Mouse (Mus musculus): ENCODE measurements around the gene Eefsec. TPM values are rescaled to one million over a fixed set of nuclear protein-coding genes. Genes with fewer than 3 reads are reported as not detected.

Gene Eefsec
- total and polyA plus RNA-seq, 3 experiments: 27.5 to 378 (median 40.7) TPM

DNA sequence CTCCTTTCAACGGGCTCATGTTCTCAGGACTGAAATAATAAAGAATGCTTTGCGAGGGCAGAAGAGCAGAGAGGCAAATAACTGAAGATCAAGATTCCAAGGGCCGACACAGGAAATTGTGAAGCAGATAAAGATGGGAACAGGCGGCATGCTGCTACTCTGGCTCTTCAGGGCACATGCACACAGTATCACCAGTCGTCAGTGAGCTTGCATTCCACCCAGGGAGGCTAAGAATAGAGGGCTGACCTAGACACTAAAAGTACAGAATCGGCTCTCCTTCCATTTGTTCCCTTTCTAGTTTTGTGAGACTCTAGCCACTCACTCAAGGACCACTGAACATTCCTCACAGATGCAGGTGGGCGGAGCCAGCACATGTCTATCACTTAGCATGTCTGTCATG is 145.1 kb downstream of the Eefsec start:
- no peak for TF ChIP-seq ZC3H11A (IDR thresholded peaks at IDR 0.05; ENCODE audit: low read depth, low read length)
- TF ChIP-seq MEF2A (IDR thresholded peaks at IDR 0.05; ENCODE audit: extremely low read depth, insufficient replicate concordance, low read depth, low read length, poor library complexity, severe bottlenecking): no peak
- no peak for TF ChIP-seq JUND (IDR thresholded peaks at IDR 0.05; ENCODE audit: low read depth, low read length)
- TF ChIP-seq GATA1 (IDR thresholded peaks at IDR 0.05; ENCODE audit: low read depth, low read length): no peak
- no peak for TF ChIP-seq RCOR1 (IDR thresholded peaks at IDR 0.05; ENCODE audit: low read depth, low read length)
- no peak for TF ChIP-seq MXI1 (IDR thresholded peaks at IDR 0.05; ENCODE audit: low read depth, low read length)
- TF ChIP-seq ELF1 (IDR thresholded peaks at IDR 0.05; ENCODE audit: low read depth, low read length): no peak
- no peak for TF ChIP-seq POLR2AphosphoS2 (IDR thresholded peaks at IDR 0.05; ENCODE audit: low read length)
- TF ChIP-seq MAFK (IDR thresholded peaks at IDR 0.05; ENCODE audit: borderline replicate concordance, low read depth, low read length): no peak
- TF ChIP-seq NELFE (IDR thresholded peaks at IDR 0.05; ENCODE audit: low read depth, low read length): no peak
- TF ChIP-seq TAL1 (IDR thresholded peaks at IDR 0.05; ENCODE audit: low read length): no peak
- TF ChIP-seq USF2 (IDR thresholded peaks at IDR 0.05; ENCODE audit: borderline replicate concordance in 1 of 2, insufficient read depth in 1 of 2, low read depth in 1 of 2, low read length in 2 of 2): no peak
- no peak for TF ChIP-seq E2F4 (IDR thresholded peaks at IDR 0.05; ENCODE audit: borderline replicate concordance, low read depth, low read length)
- no peak for TF ChIP-seq CHD2 (IDR thresholded peaks at IDR 0.05; ENCODE audit: low read length)
- no peak for TF ChIP-seq UBTF (IDR thresholded peaks at IDR 0.05; ENCODE audit: borderline replicate concordance, insufficient read depth, low read depth, low read length)
- DNase-seq (ENCODE audit: low read depth, low spot score): no peak

DNA sequence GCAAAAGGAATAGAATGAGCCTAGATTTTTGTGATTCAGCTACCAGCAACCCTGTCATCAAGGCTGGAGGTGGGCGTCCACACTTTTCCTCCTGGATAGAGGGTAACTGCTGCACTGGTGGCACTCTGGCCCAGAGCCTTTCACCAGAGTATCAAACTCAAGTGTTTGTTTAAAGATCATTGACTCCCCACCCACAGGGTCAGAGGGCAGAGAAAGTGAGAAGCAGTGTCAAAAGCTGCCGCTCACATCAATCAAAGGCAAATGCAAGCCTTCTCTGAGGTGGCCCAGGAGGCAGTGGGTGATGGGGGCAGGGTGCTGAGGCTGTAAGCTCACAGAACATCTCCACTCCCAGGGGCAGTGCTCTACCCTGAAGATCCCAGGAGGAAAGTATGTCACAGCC is 146.8 kb downstream of the Eefsec start:
- no peaks in the 10 kb centered on the region for H3K27me3 ChIP-seq (ENCODE audit: control insufficient read depth in 1 of 2, insufficient read depth in 2 of 2, low read length in 2 of 2)
- no peaks in the 10 kb centered on the region for H3K4me1 ChIP-seq (ENCODE audit: control insufficient read depth in 1 of 2, insufficient read depth in 2 of 2, low read length in 2 of 2)
- H3K36me3 ChIP-seq (ENCODE audit: control insufficient read depth in 1 of 2, insufficient read depth in 2 of 2, low read length in 2 of 2): peaks cover 0 to 1% of the 10 kb centered on the region in 2 experiments; a peak in 2 of 4 replicates
- no peaks in the 10 kb centered on the region for H3K79me2 ChIP-seq (ENCODE audit: control insufficient read depth, insufficient read depth, low read length, poor library complexity)
- no peak overlapping the region for H3K4me3 ChIP-seq (ENCODE audit: control insufficient read depth in 1 of 2, insufficient read depth in 1 of 2, low read depth in 2 of 2, low read length in 2 of 2)
- no peaks in the 10 kb centered on the region for H3K9me3 ChIP-seq (replicated peaks; ENCODE audit: insufficient read depth, low read length)
- H3K9ac ChIP-seq (ENCODE audit: control insufficient read depth, low read depth, low read length, poor library complexity, severe bottlenecking): no peak overlapping the region
- TF ChIP-seq UBTF (IDR thresholded peaks at IDR 0.05; ENCODE audit: borderline replicate concordance, insufficient read depth, low read depth, low read length): no peak
- TF ChIP-seq ZMIZ1 (IDR thresholded peaks at IDR 0.05; ENCODE audit: low read depth, low read length): no peak
- no peak for TF ChIP-seq CTCF (IDR thresholded peaks at IDR 0.05 in 2 of 3, conservative IDR thresholded peaks at IDR 0.05 in 1 of 3; ENCODE audit: control insufficient read depth in 1 of 3, insufficient read depth in 1 of 3, low read depth in 2 of 3, low read length in 3 of 3, poor library complexity in 1 of 3, severe bottlenecking in 1 of 3)
- TF ChIP-seq CHD2 (IDR thresholded peaks at IDR 0.05; ENCODE audit: low read length): no peak
- no peak for TF ChIP-seq ZC3H11A (IDR thresholded peaks at IDR 0.05; ENCODE audit: low read depth, low read length)
- TF ChIP-seq USF1 (IDR thresholded peaks at IDR 0.05; ENCODE audit: low read depth, low read length): no peak
- no peak for TF ChIP-seq ETS1 (IDR thresholded peaks at IDR 0.05; ENCODE audit: low read depth, low read length)
- TF ChIP-seq GABPA (IDR thresholded peaks at IDR 0.05; ENCODE audit: low read depth, low read length): no peak
- no peak for TF ChIP-seq SIN3A (IDR thresholded peaks at IDR 0.05; ENCODE audit: low read length)
- no peak for TF ChIP-seq JUND (IDR thresholded peaks at IDR 0.05; ENCODE audit: low read depth, low read length)
- TF ChIP-seq POLR2AphosphoS5 (IDR thresholded peaks at IDR 0.05; ENCODE audit: borderline replicate concordance, low read depth, low read length): no peak
- no peak for DNase-seq (ENCODE audit: low read depth, low spot score)
- no peak overlapping the region for H3K27ac ChIP-seq (ENCODE audit: control insufficient read depth, low read depth, low read length)

More for the DNA sequence above, 145.1 kb downstream of the Eefsec start:
- Histone ChIP-seq H3K4me3 (ENCODE audit: control insufficient read depth in 1 of 2, insufficient read depth in 1 of 2, low read depth in 2 of 2, low read length in 2 of 2) (no peak overlapping the region), H3K9me3 (replicated peaks; ENCODE audit: insufficient read depth, low read length) (no peaks in the 10 kb centered on the region), H3K9ac (ENCODE audit: control insufficient read depth, low read depth, low read length, poor library complexity, severe bottlenecking) (no peak overlapping the region), H3K36me3 (ENCODE audit: control insufficient read depth in 1 of 2, insufficient read depth in 2 of 2, low read length in 2 of 2) (peaks cover 0 to 1% of the 10 kb centered on the region in 2 experiments; a peak in 2 of 4 replicates), H3K79me2 (ENCODE audit: control insufficient read depth, insufficient read depth, low read length, poor library complexity) (no peaks in the 10 kb centered on the region), H3K4me1 (ENCODE audit: control insufficient read depth in 1 of 2, insufficient read depth in 2 of 2, low read length in 2 of 2) (no peaks in the 10 kb centered on the region), H3K27me3 (ENCODE audit: control insufficient read depth in 1 of 2, insufficient read depth in 2 of 2, low read length in 2 of 2) (no peaks in the 10 kb centered on the region), H3K27ac (ENCODE audit: control insufficient read depth, low read depth, low read length) (no peak overlapping the region)
